ENCODE assay signal across 8 mouse cellular contexts in the genomic region with DNA sequence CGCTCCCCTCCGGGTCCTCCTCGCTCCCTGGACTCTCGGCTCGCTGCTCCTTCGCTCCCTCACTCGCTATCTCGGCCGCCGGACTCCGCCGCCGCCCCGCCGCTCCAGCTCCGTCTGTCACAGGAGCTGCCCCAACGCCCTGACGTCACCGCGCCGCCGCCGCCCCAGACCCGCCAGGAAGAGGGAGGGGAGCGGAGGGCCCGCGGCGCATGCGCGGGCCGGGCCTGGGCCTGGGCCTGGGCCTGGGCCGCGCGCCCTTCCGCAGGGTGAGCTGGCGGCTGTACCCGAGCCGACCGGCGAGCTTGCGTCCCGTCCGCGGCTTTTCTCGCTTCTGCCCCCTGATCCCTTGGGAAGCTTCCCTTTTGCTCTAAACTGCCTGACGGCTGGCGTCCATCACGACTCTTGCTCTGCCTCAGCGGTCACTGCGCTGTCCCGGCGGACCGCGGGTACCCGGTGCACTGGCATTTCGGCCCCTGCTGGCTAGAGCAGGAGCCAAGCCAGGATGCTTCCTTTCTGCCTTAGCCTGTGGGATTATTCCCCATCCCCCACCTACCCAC. TPM values are rescaled to one million over a fixed set of nuclear protein-coding genes. Genes with fewer than 3 reads are reported as not detected.
DNase-seq lines count a peak whose midpoint lies in the region; ATAC-seq and TF ChIP-seq lines count a peak whose summit lies in the region.

Gene Pafah1b1 (minus strand): TSS at position 436 of the 557 bp plus-strand sequence.

- H3K27me3 ChIP-seq in embryonic facial prominence, embryonic 13.5 days, result no peaks in the 10 kb centered on the region
- H3K27me3 ChIP-seq in heart, adult 2 months (ENCODE audit: control insufficient read depth, insufficient read depth, low read length), result no peaks in the 10 kb centered on the region
- no peaks in the 10 kb centered on the region for H3K27me3 ChIP-seq in limb, embryonic 13.5 days
- no peaks in the 10 kb centered on the region for H3K27me3 ChIP-seq in midbrain, embryonic 16.5 days (ENCODE audit: control insufficient read depth, insufficient read depth, low read depth, low read length)

- peak within 1 kb of the TSS; percentile 98 for H3K4me3 ChIP-seq in embryonic facial prominence, embryonic 13.5 days
- peak within 1 kb of the TSS; percentile 87 for H3K4me3 ChIP-seq in heart, adult 2 months
- H3K4me3 ChIP-seq in limb, embryonic 13.5 days, result peak within 1 kb of the TSS; percentile 63
- peak within 1 kb of the TSS; percentile 96 for H3K4me3 ChIP-seq in midbrain, embryonic 16.5 days (ENCODE audit: low read depth, low read length)

- WGBS in embryonic facial prominence, embryonic 13.5 days, result under 1% methylated on average over 55 of the region's 56 CpGs
- WGBS in heart, adult 2 months, result under 1% methylated on average over 44 of the region's 56 CpGs
- WGBS in limb, embryonic 13.5 days, result under 1% methylated on average over 52 of the region's 56 CpGs
- WGBS in midbrain, embryonic 16.5 days, result under 1% methylated on average over 48 of the region's 56 CpGs

- H3K4me2 ChIP-seq in embryonic facial prominence, embryonic 13.5 days, result peak within 1 kb of the TSS; percentile 82
- peak within 1 kb of the TSS; percentile 81 for H3K4me2 ChIP-seq in limb, embryonic 13.5 days (replicated peaks)
- H3K4me2 ChIP-seq in midbrain, embryonic 16.5 days (ENCODE audit: low read length), result peak within 1 kb of the TSS; percentile 79

- peak; percentile 91 for DNase-seq in 3134 (ENCODE audit: extremely low read depth, insufficient read length, low spot score)
- peak; percentile 98 for DNase-seq in adrenal gland, postnatal 36 days
- DNase-seq in heart, adult 2 months, result peak; percentile 97 to 99
- peak; percentile 95 to 96 for DNase-seq in kidney, adult 8-10 months
- peak; percentile 95 to 98 for DNase-seq in spleen, postnatal 10 days (ENCODE audit: low spot score in 2 of 2)

- peak; percentile 50; the same call in 1 of the 2 replicates for TF ChIP-seq EP300 in heart, adult 2 months (IDR thresholded peaks at IDR 0.05; ENCODE audit: insufficient read depth, low read depth, low read length)

- no peaks in the 10 kb centered on the region for H3K36me3 ChIP-seq in embryonic facial prominence, embryonic 13.5 days
- H3K36me3 ChIP-seq in heart, adult 2 months (ENCODE audit: control insufficient read depth, insufficient read depth, low read length), result peaks cover 16% of the 10 kb centered on the region
- H3K36me3 ChIP-seq in limb, embryonic 13.5 days, result no peaks in the 10 kb centered on the region
- H3K36me3 ChIP-seq in midbrain, embryonic 16.5 days (ENCODE audit: control insufficient read depth, insufficient read depth, low read length), result no peaks in the 10 kb centered on the region

- TF ChIP-seq POLR2A in heart, adult 2 months (IDR thresholded peaks at IDR 0.05; ENCODE audit: insufficient read depth, low read depth, low read length), result peak; percentile 91

- H3K4me1 ChIP-seq in embryonic facial prominence, embryonic 13.5 days, result peaks cover 10% of the 10 kb centered on the region
- H3K4me1 ChIP-seq in heart, adult 2 months (ENCODE audit: control insufficient read depth, insufficient read depth, low read length), result peaks cover 13% of the 10 kb centered on the region
- H3K4me1 ChIP-seq in limb, embryonic 13.5 days, result peaks cover 25% of the 10 kb centered on the region
- peaks cover 27% of the 10 kb centered on the region for H3K4me1 ChIP-seq in midbrain, embryonic 16.5 days (ENCODE audit: control insufficient read depth, insufficient read depth, low read length)

- peak within 1 kb of the TSS; percentile 98 for H3K9ac ChIP-seq in embryonic facial prominence, embryonic 13.5 days
- H3K9ac ChIP-seq in heart, adult 2 months (ENCODE audit: low read depth, low read length), result peak within 1 kb of the TSS; percentile 92
- H3K9ac ChIP-seq in limb, embryonic 13.5 days, result peak within 1 kb of the TSS; percentile 95
- H3K9ac ChIP-seq in midbrain, embryonic 16.5 days (ENCODE audit: low read depth, low read length), result peak within 1 kb of the TSS; percentile 99

- H3K9me3 ChIP-seq in embryonic facial prominence, embryonic 13.5 days, result no peaks in the 10 kb centered on the region
- no peaks in the 10 kb centered on the region for H3K9me3 ChIP-seq in limb, embryonic 13.5 days
- H3K9me3 ChIP-seq in midbrain, embryonic 16.5 days (replicated peaks; ENCODE audit: control insufficient read depth, low read length, poor library complexity, severe bottlenecking), result no peaks in the 10 kb centered on the region

- peaks cover 3% of the 10 kb centered on the region for H3K79me2 ChIP-seq in heart, adult 2 months (replicated peaks; ENCODE audit: control insufficient read depth, insufficient read depth, low read length)

- H3K27ac ChIP-seq in embryonic facial prominence, embryonic 13.5 days, result peak within 1 kb of the TSS; percentile 99
- H3K27ac ChIP-seq in heart, adult 2 months, result peak within 1 kb of the TSS; percentile 100
- H3K27ac ChIP-seq in limb, embryonic 13.5 days, result peak within 1 kb of the TSS; percentile 99
- H3K27ac ChIP-seq in midbrain, embryonic 16.5 days (ENCODE audit: low read length), result peak within 1 kb of the TSS; percentile 100

- intact Hi-C loops in heart, adult 2 months (cut with DNase I), result loop anchor here (2.0 kb wide), 3 partner anchors 46 to 106 kb away; partner anchors contain the start of genes Cluh, Mettl16 and Mnt

- ATAC-seq in embryonic facial prominence, embryonic 13.5 days (ENCODE audit: insufficient number of reproducible peaks, insufficient read depth, low FRiP score, low TSS enrichment, low read depth), result peak; percentile 98
- peak; percentile 97 for ATAC-seq in limb, embryonic 13.5 days (ENCODE audit: low FRiP score, low read depth)
- ATAC-seq in midbrain, embryonic 16.5 days, result peak; percentile 96

- peak; percentile 64 for TF ChIP-seq CTCF in heart, adult 2 months (IDR thresholded peaks at IDR 0.05)

RNA-seq across cellular contexts. Expression of gene Pafah1b1, which starts in this region (rescaled TPM):
- total RNA-seq in adrenal gland, postnatal 36 days (2021), result 100 to 1,000 TPM; 190 to 203 TPM
- polyA plus RNA-seq in embryonic facial prominence, embryonic 13.5 days (2015; fragmentation: Nextera tagmentation; extraction: Ambion mirVana), result 54.3 and 55.0 TPM in 2 replicates
- 100 to 1,000 TPM; 208 to 233 TPM for total RNA-seq in heart, adult 2 months (2021)
- 30.2 and 73.0 TPM in 2 replicates for polyA plus RNA-seq in heart, adult 2 months (2012; rRNA removed)
- 46.7 and 49.7 TPM in 2 replicates for polyA plus RNA-seq in limb, embryonic 13.5 days (2015; fragmentation: Nextera tagmentation; extraction: Ambion mirVana)
- 45.8 and 57.5 TPM in 2 replicates for polyA plus RNA-seq in midbrain, embryonic 16.5 days (2015; fragmentation: Nextera tagmentation; extraction: Ambion mirVana)

Comparison
In these comparisons a context has a peak if more than half of its experiments do, and no peak if none do; other contexts are left out.
1. Peak in every context shown above with its lines: DNase-seq, ATAC-seq, H3K4me3 ChIP-seq and H3K27ac ChIP-seq.